Mouse (Mus musculus) cerebellum, adult 11 months (tissue): Measurements from ENCODE around the gene Gpm6b.
A peak's percentile ranks its signal among the peaks of the same experiment; 100 is the strongest.

Source experiments
- DNase-seq: peaks from one replicate; pipeline ENCODE4 v3.0.0; 2022

The Gpm6b gene

GRCm38 (mm10) chrX:166359927-166360440 is 121.3 kb downstream of the Gpm6b start:
- DNase-seq: no peak

- no peak for DNase-seq
Measured at GRCm38 (mm10) chrX:166360455-166360854, 121.7 kb downstream of the Gpm6b start.

- DNase-seq: no peak
Measured at GRCm38 (mm10) chrX:166365458-166366213, 126.9 kb downstream of the Gpm6b start.

- no peak for DNase-seq
Measured at GRCm38 (mm10) chrX:166376681-166377328, 138.1 kb downstream of the Gpm6b start.

DNA sequence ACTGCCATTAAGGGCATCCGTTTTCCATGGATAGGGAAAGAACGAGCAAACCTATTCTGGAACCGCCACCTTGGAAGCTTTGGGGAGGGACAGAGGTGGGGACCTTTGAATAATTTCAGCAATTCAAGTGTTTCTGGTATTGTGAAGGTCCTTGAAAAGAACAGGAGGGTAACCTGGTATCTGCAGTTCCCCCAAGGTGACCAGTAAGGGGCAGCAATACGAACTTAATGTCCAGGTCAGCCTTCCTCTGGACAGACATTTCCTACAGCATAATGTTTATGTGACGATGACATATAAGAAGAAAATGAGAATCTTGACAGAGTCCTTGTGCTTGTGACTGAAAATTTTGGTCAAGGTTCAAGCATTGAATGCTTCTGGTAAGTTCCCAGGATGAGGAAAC is 139.9 kb downstream of the Gpm6b start:
- DNase-seq: no peak

DNA sequence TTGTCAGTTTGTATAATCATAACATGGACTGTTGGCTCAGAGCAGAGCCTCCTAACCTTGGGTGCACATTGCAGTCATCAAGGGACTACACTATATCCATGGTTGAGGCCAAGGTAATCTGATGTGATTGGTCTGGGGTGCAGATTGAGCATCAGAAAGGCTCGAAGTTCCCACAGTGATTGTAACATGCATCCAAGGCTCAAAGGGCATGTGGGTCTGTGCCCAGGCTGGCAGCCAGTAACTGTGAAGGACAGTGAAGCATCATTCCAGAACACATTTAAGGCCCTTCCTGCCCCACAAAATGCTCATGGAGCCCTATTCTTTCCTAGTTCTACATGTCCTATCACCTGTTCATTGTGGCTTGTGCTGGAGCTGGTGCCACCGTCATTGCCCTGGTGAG is 144.9 kb downstream of the Gpm6b start:
- DNase-seq: no peak

DNA sequence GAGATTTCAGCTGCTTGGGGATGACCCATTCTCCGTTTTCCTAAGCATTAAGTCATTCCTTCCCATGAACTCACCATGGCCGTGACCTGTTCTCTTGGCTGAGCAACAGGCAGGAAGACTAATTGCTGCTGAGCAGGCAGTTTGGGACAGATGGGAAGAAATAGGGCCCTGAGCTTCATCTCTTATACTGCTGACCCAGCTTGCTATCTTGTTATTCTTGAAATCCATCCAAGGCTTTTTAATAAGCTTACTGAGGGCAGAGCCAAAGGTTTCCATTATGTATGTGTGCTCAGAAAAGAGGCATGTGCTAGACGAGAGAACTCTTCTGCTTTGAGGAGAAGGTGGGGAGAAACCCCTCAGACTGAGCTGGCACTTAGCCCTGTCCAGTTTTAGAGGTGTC is 146.2 kb downstream of the Gpm6b start:
- DNase-seq: no peak

DNA sequence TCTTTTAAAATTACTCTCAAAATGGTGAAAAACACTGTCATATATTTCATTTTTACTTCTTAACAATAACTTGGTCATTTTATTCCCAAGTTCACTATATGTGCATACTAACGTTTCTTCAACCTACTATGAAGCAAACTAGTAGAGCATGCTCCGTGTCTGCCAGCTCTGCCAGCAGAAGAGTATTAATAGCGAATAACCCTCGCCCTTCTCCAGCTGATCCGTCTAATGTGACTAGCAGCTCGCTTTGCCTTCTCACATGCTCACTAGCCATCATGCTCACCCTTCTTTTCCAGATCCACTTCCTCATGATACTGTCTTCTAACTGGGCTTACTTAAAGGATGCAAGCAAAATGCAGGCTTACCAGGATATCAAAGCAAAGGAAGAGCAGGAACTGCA is 147.9 kb downstream of the Gpm6b start:
- DNase-seq: no peak

GRCm38 (mm10) chrX:166393753-166394152 is 155.0 kb downstream of the Gpm6b start:
- DNase-seq: no peak

- DNase-seq: no peak
Measured at GRCm38 (mm10) chrX:166407865-166408264, 169.2 kb downstream of the Gpm6b start.

DNA sequence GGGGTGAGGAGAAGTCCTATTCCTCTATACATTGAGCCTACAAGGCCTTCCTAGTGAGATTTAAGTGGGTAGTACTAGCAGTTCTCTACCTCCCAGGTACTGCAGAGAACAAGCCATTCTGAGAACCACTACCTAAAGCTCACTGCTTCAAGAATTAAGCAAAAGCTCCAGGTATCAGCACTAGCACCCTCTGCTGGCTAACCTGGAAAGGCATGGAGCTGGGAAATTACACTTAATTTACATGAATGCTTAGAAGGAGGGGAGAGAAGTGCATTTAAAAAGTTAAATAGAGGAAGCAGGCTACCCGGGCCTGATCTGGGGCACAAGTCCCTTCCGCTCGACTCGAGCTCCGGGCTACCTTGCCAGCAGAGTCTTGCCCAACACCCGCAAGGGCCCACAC is 177.5 kb downstream of the Gpm6b start:
- peak; percentile 18 for DNase-seq

DNA sequence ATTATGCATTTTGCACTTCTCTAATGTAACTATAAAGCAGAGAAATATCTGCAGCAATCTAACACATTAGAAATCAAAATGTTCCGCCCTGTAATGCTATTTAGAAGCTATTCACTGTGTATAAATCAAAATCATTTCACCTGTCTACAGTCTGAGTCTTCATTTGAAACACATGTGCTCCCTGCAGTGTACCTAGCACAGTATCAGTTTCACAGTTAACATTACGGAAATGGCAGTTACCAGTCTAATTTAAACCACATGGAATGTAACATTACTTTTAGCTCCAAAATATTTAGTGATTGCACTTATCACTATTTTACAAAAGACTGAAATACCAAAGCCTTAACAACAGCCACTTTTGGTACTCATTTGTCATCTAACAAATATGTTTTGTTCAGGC is 196.1 kb downstream of the Gpm6b start:
- DNase-seq: no peak
